Mouse (Mus musculus) forebrain, embryonic 11.5 days (tissue): ENCODE data around the gene Wnt3a. TPM values are rescaled to one million over a fixed set of nuclear protein-coding genes. Genes with fewer than 3 reads are reported as not detected.
A peak's percentile ranks its signal among the peaks of the same experiment; 100 is the strongest.

Source experiments
- ATAC-seq: fragments of 200-750 bp; cut with Nextera tagmentation; replicated peaks from 2 replicates; pipeline ENCODE4 v1.8.0; 2017; ENCODE audit warnings: moderate TSS enrichment; ENCODE audit not compliant: low FRiP score
- DNase-seq: peaks from one replicate; pipeline ENCODE4 v3.0.0-alpha.2; 2017; ENCODE audit warnings: low spot score
- H3K27ac ChIP-seq: fragments of 300-500 bp; sonication (generic); 2 replicates; pipeline ENCODE4 v1.5.1; 2014; ENCODE audit warnings: low read depth, low read length
- H3K27me3 ChIP-seq: fragments of 300-500 bp; sonication (generic); 2 replicates; pipeline ENCODE4 v1.6.1; 2014; ENCODE audit warnings: mild to moderate bottlenecking, low read length, mixed read lengths; ENCODE audit not compliant: control insufficient read depth, insufficient read depth
- H3K36me3 ChIP-seq: fragments of 300-500 bp; sonication (generic); 2 replicates; pipeline ENCODE4 v1.6.1; 2014; ENCODE audit warnings: mild to moderate bottlenecking, low read length, moderate library complexity, mixed read lengths; ENCODE audit not compliant: control insufficient read depth, insufficient read depth
- H3K4me1 ChIP-seq: fragments of 300-500 bp; sonication (generic); replicated peaks from 2 replicates; pipeline ENCODE4 v1.6.1; 2014; ENCODE audit warnings: low read length, mixed read lengths; ENCODE audit not compliant: control insufficient read depth, insufficient read depth
- H3K4me2 ChIP-seq: fragments of 300-500 bp; sonication (generic); 2 replicates; pipeline ENCODE4 v1.6.1; 2014; ENCODE audit warnings: low read depth, mild to moderate bottlenecking, low read length, moderate library complexity, mixed read lengths; ENCODE audit not compliant: severe bottlenecking
- H3K4me3 ChIP-seq: fragments of 300-500 bp; sonication (generic); 2 replicates; pipeline ENCODE4 v1.5.1; 2014; ENCODE audit warnings: low read depth, low read length
- H3K9ac ChIP-seq: fragments of 300-500 bp; sonication (generic); 2 replicates; pipeline ENCODE4 v1.6.1; 2014; ENCODE audit warnings: low read length
- H3K9me3 ChIP-seq: fragments of 300-500 bp; sonication (generic); 2 replicates; pipeline ENCODE4 v1.6.1; 2016; ENCODE audit warnings: low read length, mixed read lengths; ENCODE audit not compliant: control insufficient read depth
- WGBS: fragments of 180-500 bp; shearing (Covaris S2); extraction: QIAGEN DNeasy Blood & Tissue Kit; methylation state at CpG from one replicate; pipeline ENCODE4 v1.1.7; 2014; 5-methylcytosine and 5-hydroxymethylcytosine counted together
- polyA plus RNA-seq: library from polyadenylated mRNA; unstranded; fragments of >200 nt; fragmentation: Nextera tagmentation; extraction: Ambion mirVana; gene quantifications from 2 replicates; pipeline ENCODE4 v1.2.1, GENCODE M21; 2014

Gene Wnt3a
- polyA plus RNA-seq, 1 experiment from 2014 or later, result 5.9 TPM

- H3K9me3 ChIP-seq, result no peaks in the 10 kb centered on the region
- WGBS, result 74% methylated on average over 8 of the region's 8 CpGs
- ATAC-seq (no peak), DNase-seq (no peak)
- H3K36me3 ChIP-seq, result no peaks in the 10 kb centered on the region
- H3K4me3 ChIP-seq, result no peak overlapping the region
- peaks cover 21% of the 10 kb centered on the region for H3K4me1 ChIP-seq
- H3K27me3 ChIP-seq, result peaks cover 13% of the 10 kb centered on the region
- no peak overlapping the region for H3K27ac ChIP-seq
- H3K9ac ChIP-seq, result peak overlapping the region; percentile 12; the same call in 1 of the 2 replicates
- H3K4me2 ChIP-seq, result 0 out of 2 replicates have a peak overlapping the region, but pooled peaks have one; percentile 8
These were observed 21.9 kb upstream of the Wnt3a start for GRCm38 (mm10) chr11:59312501-59312900.

GRCm38 (mm10) chr11:59312060-59312459, 21.5 kb upstream of the Wnt3a start:
- no peak overlapping the region for H3K4me3 ChIP-seq
- no peak for ATAC-seq
- no peak for DNase-seq
- H3K36me3 ChIP-seq, result no peaks in the 10 kb centered on the region
- H3K4me2 ChIP-seq, result no peak overlapping the region
- H3K4me1 ChIP-seq, result peaks cover 23% of the 10 kb centered on the region
- 55% methylated on average over 6 of the region's 6 CpGs for WGBS
- peak overlapping the region; percentile 12; the same call in 1 of the 2 replicates for H3K9ac ChIP-seq
- no peak overlapping the region for H3K27ac ChIP-seq
- H3K9me3 ChIP-seq, result no peaks in the 10 kb centered on the region
- peaks cover 17% of the 10 kb centered on the region for H3K27me3 ChIP-seq

- peak; percentile 60 for DNase-seq
- Histone ChIP-seq H3K4me2 (no peak overlapping the region), H3K27me3 (peaks cover 35% of the 10 kb centered on the region), H3K27ac (peak overlapping the region; percentile 55; the same call in 1 of the 2 replicates), H3K4me1 (peaks cover 30% of the 10 kb centered on the region), H3K9ac (no peak overlapping the region), H3K9me3 (no peaks in the 10 kb centered on the region), H3K36me3 (no peaks in the 10 kb centered on the region), H3K4me3 (no peak overlapping the region)
- ATAC-seq, result no peak
- WGBS, result 40% methylated on average over 8 of the region's 8 CpGs
These were observed 19.4 kb upstream of the Wnt3a start for GRCm38 (mm10) chr11:59309976-59310375.

- no peaks in the 10 kb centered on the region for H3K9me3 ChIP-seq
- H3K36me3 ChIP-seq, result no peaks in the 10 kb centered on the region
- DNase-seq, result peak; percentile 78
- ATAC-seq, result no peak; the same call in 1 of the 2 replicates
- peak overlapping the region; percentile 35 for H3K9ac ChIP-seq
- peaks cover 41% of the 10 kb centered on the region for H3K27me3 ChIP-seq
- peak overlapping the region; percentile 78 for H3K4me2 ChIP-seq
- peak overlapping the region; percentile 55 for H3K27ac ChIP-seq
- 8% methylated on average over 12 of the region's 12 CpGs for WGBS
- H3K4me3 ChIP-seq, result peak overlapping the region; percentile 55; the same call in 1 of the 2 replicates
- peaks cover 30% of the 10 kb centered on the region for H3K4me1 ChIP-seq
These were observed 18.7 kb upstream of the Wnt3a start for GRCm38 (mm10) chr11:59309106-59309805.

GRCm38 (mm10) chr11:59308625-59309024, 18.1 kb upstream of the Wnt3a start:
- WGBS, result 42% methylated on average over 6 of the region's 6 CpGs
- peak overlapping the region; percentile 55 for H3K27ac ChIP-seq
- peak overlapping the region; percentile 35; the same call in 1 of the 2 replicates for H3K9ac ChIP-seq

GRCm38 (mm10) chr11:59308164-59308542, 17.6 kb upstream of the Wnt3a start:
- Histone ChIP-seq H3K4me3 (peak overlapping the region; percentile 55), H3K4me1 (peaks cover 30% of the 10 kb centered on the region), H3K9me3 (no peaks in the 10 kb centered on the region), H3K4me2 (peak overlapping the region; percentile 78), H3K27ac (no peak overlapping the region), H3K9ac (peak overlapping the region; percentile 27; the same call in 1 of the 2 replicates), H3K36me3 (no peaks in the 10 kb centered on the region), H3K27me3 (peaks cover 48% of the 10 kb centered on the region)
- ATAC-seq (no peak), DNase-seq (peak; percentile 59)
- WGBS, result 21% methylated on average over 12 of the region's 12 CpGs

More at GRCm38 (mm10) chr11:59308625-59309024, 18.1 kb upstream of the Wnt3a start:
- Histone ChIP-seq H3K4me2 (peak overlapping the region; percentile 78), H3K4me1 (peaks cover 30% of the 10 kb centered on the region), H3K9me3 (no peaks in the 10 kb centered on the region), H3K36me3 (no peaks in the 10 kb centered on the region), H3K4me3 (peak overlapping the region; percentile 55; the same call in 1 of the 2 replicates), H3K27me3 (peaks cover 48% of the 10 kb centered on the region)
- DNase-seq, result no peak
- no peak; the same call in 1 of the 2 replicates for ATAC-seq

- Histone ChIP-seq H3K27ac (no peak overlapping the region), H3K36me3 (no peaks in the 10 kb centered on the region), H3K9me3 (no peaks in the 10 kb centered on the region), H3K4me3 (peak overlapping the region; percentile 55), H3K4me2 (peak overlapping the region; percentile 78), H3K27me3 (peaks cover 48% of the 10 kb centered on the region), H3K9ac (peak overlapping the region; percentile 20), H3K4me1 (peaks cover 30% of the 10 kb centered on the region)
- ATAC-seq (peak; percentile 18; the same call in 1 of the 2 replicates), DNase-seq (peak; percentile 87)
- 1% methylated on average over 45 of the region's 45 CpGs for WGBS
These were observed 17.0 kb upstream of the Wnt3a start for GRCm38 (mm10) chr11:59307422-59308163.
